Mouse (Mus musculus) thymus, adult 2 months (tissue): Measurements from ENCODE around the gene Nxpe2.

Source experiments
- CTCF ChIP-seq: fragments of 200-500 bp; IDR thresholded peaks from 2 replicates; pipeline ENCODE4 v1.5.1; 2012; ENCODE audit warnings: mild to moderate bottlenecking, control low read depth, low read length, moderate library complexity, borderline replicate concordance; ENCODE audit not compliant: control insufficient read depth, poor library complexity, insufficient read depth; ENCODE audit errors: extremely low read depth
- POLR2A ChIP-seq: fragments of 200-500 bp; IDR thresholded peaks from 2 replicates; pipeline ENCODE4 v1.6.1; 2012; ENCODE audit warnings: mild to moderate bottlenecking, low read length, control low read depth, moderate library complexity; ENCODE audit not compliant: control insufficient read depth, poor library complexity, insufficient read depth; ENCODE audit errors: extremely low read depth

DNA sequence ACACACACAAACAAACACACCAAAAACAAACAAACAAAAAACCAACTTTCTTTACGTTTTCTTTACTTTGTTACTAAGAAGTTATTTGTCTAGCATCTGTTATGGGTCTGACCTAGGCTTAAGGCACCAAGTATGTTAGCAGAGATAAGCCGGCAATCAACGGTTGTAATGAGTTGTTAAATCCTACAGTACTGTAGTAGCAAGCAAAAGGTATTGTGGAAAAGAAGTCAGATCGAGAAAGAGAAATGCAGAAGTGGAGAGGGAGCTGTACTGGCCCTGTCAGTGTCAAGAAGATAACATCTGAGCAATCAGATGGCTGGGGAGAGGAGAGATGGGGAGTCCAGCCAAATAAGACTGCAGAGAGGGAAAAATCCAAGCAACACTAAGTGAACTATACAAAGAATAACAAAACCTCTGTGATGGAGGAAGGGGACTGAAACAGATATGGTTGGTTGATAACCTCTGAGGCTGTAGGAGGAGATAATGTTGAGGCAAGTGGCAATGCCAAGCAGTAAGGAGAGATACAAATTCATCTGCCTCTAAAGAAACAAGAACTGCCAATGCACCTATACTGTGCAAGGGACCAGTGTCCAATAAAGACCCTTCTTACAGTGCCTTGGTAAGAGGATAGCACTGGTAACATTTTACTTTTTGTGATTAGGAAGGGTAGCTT is 14.3 kb downstream of the Nxpe2 start:
- TF ChIP-seq CTCF = no peak
- no peak for TF ChIP-seq POLR2A
